Comparison of ENCODE assay signal across 25 mouse cellular contexts in genomic region chr9:68993881-68994280, GRCm38 (mm10).
"Had no signal": no experiment of that assay in that cellular context is flagged by ENCODE, and none has a peak within 500 bp of the region (broad histone marks: within the 10 kb centered on the region; RNA-seq: fewer than 3 reads in every experiment).

No protein-coding gene starts in this region.

- DNase-seq: kidney, postnatal 10 days; kidney, postnatal 36 days; layer of hippocampus, adult 9-11 months; liver; lung, adult 18-20 months; lung, postnatal 10 days; lung, postnatal 36 days; right cerebral cortex, adult 18-20 months; right cerebral cortex, postnatal 14 days; right cerebral cortex, postnatal 4 days; thymus, adult 2 months; thymus, postnatal 14 days; thymus, postnatal 4 days had no signal

- H3K4me3 ChIP-seq: kidney, embryonic 15.5 days; limb, embryonic 10.5 days; limb, embryonic 13.5 days; liver, embryonic 12.5 days; liver, embryonic 15.5 days; lung, embryonic 15.5 days; megakaryocyte, embryonic 14.5 days; midbrain, embryonic 10.5 days; midbrain, embryonic 13.5 days; neural tube, embryonic 12.5 days; neural tube, embryonic 15.5 days had no signal

- H3K27ac ChIP-seq: kidney, embryonic 15.5 days; limb, embryonic 10.5 days; limb, embryonic 13.5 days; liver, embryonic 12.5 days; liver, embryonic 15.5 days; lung, embryonic 15.5 days; midbrain, embryonic 10.5 days; midbrain, embryonic 13.5 days; neural tube, embryonic 12.5 days; neural tube, embryonic 15.5 days; stomach, postnatal 0 days had no signal
